Mouse (Mus musculus) retina, embryonic 14.5 days (tissue): ENCODE measurements around the gene Psmd6.

Source experiments
- DNase-seq: peaks from one replicate; pipeline ENCODE4 v3.0.0-alpha.2; 2015; ENCODE audit warnings: low spot score

Psmd6 gene

GRCm38 (mm10) chr14:14120230-14121096 is at the start of gene Psmd6:
Gene Psmd6, minus strand, starts transcription at chr14:14120984.
- DNase-seq: peak; percentile 93

- no peak for DNase-seq
These were observed 10.1 kb downstream of the Psmd6 start for GRCm38 (mm10) chr14:14110710-14111109.

DNA sequence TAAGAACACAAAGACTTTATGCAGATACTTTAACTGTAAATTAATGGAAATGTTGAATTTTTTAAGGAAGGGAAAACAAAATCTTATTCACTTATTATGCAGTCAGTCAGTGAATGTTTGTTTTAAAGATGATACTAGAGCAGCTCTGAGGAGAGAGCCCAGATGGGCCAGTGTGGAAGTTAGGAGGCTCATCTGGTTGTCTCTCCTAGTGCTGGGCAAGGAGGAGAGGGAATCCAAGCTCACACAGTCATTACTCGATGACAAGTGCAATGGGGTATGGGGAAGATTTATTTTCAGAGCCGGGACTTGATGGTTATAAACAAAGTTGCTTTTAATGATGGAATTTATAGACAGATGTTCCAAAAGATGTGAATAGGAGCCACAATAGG is 15.9 kb downstream of the Psmd6 start:
- no peak for DNase-seq

DNA sequence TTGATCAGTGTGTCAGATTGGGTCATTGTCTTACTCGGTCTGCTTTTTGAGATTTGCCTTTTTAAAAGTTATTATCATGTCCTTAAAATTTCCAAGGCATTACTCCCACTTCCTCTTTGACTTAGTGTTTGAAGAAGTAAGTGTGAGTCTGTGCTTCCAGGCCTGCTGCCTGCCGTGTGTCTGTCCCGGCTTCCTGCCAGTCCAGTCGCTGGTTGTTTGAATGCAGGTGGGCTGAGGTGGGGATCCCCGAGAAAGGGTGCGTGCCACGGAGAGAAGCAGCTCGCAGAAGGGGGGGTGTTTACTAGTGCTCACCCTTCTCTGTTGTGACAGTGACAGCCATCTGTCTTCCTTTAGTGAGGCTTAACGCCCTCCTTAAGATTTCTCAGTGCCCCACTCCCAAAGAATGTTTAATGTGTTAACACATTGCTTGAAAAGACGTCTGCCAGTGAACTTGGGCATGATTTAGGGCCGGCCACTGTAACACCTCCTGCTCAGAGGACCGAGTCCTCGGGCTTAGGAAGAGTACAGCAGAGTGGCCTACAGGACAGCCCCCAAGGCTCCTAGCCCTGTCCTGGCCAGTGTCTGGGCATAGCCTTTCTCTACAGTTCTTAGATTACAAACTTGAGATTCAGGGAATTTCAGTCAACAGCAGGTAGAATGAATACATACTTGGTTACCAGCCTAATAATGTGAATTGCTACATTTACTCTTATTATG is 16.4 kb downstream of the Psmd6 start:
- DNase-seq: no peak

DNA sequence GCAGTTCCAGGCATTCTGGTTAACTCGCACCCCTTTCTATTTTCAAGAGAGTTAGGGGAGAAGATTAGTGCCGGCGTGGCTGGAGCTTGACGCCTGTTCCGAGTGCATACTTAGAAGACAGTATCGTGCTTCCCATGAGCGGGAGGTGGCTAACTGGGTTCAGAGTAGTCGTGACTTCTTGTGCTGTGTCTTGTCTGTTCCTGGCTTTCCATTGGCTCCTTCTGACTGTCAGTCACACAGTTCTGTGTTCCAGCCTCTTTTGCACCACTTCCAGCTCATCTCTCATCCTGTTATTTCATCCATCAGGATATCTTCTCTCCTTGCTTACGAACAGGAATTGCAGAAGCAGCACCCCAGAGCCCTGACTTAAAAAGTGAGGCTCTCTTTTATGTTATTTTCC is 19.5 kb downstream of the Psmd6 start:
- no peak for DNase-seq

DNA sequence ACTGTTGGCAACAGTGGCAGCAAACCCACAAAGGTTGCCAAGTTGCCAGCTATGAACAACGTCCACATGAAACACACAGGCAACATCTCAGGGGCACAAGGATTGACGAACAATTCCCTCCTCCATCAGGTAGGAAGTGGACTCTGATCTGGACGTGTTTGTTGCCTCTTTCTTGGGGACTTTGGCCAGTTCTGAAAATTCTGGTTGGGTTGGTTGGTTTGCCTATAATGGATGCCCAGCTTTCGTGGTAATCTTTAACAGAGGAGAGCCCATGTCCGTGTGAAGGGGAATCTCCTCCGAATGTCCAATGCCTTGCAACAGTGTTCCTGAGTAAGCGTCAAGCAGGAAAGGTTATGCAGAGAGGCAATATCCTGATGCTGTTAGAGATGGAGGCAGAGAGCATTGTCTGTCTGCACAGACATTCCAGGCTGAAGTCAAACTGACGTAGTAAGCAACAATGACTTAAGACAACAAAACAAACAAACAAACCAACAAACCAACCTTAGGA is 20.0 kb downstream of the Psmd6 start:
- no peak for DNase-seq

GRCm38 (mm10) chr14:14098330-14098980 is 22.3 kb downstream of the Psmd6 start:
- DNase-seq: peak; percentile 96

DNA sequence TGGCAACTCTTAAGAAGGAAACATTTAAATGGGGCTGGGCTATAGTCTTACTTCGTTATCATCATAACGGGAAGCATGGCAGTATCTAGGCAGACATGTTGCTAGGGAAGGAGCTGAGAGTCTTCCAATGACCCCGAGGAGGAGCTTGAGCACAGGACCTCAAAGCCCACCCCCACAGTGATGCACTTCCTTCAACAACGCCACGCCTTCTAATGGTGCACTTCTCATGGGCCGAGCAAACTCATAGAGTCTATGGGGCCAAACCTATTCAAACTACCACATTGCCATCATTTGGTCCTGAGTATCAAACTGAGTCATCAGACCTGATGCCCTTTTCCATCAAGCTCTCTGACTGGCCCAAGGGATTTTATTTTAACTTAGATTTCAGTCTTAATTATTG is 30.2 kb downstream of the Psmd6 start:
- DNase-seq: no peak

DNA sequence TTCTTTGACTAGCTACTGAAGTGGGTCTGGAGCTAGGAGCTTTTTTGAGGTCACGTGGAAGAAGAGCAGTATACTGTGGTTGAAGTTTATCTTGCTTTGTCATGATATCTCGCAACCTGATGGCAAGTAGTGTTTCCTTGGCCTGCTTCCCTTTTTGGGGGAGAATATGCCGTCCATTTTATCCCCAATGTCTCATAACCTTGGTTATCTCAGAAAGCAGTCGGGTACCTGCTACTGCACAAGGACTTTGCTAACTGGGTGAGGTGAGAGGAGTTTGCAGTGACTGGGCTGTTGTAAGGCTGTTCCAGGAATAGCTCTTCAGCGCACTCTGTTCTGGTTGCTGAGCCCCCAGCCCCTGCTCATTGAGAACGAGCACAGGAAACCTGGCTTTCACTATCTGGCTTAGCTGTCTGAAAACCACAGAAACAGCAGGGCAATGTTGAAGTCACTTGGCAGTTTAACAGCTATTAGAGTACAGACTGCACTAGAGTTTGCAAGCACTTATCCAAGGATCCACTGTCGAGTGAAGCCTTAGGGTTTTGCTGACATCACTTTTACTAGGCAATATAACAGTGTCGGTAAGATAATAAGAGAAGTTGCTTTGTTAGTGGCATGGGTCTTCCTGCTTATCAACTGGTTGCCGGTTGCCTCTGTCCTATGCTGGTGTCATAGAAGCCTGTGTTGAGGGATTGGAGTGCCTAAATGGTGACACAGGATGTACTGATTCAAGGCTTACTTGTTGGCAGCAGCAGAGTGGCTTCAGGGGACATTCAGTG is 32.6 kb downstream of the Psmd6 start:
- no peak for DNase-seq

DNA sequence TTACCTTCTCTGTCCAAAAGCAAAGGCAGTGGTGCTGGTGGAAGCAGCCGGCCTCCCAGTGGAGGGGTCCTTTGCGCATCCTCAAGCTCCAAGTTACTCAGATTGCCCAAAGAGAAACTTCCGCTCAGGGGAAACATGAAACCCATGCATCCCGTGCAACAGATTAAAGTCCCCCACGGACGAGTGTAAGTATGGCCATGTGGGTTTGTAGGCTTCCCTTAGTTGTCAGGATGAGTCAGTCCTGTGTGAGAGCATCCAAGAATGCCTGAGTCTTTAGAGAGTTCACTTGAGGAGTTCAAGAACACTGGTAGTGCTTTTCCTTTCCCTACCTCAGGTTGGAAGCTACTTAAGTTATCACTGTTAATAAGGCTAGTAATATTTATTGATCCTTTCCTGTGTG is 33.4 kb downstream of the Psmd6 start:
- DNase-seq: no peak

DNA sequence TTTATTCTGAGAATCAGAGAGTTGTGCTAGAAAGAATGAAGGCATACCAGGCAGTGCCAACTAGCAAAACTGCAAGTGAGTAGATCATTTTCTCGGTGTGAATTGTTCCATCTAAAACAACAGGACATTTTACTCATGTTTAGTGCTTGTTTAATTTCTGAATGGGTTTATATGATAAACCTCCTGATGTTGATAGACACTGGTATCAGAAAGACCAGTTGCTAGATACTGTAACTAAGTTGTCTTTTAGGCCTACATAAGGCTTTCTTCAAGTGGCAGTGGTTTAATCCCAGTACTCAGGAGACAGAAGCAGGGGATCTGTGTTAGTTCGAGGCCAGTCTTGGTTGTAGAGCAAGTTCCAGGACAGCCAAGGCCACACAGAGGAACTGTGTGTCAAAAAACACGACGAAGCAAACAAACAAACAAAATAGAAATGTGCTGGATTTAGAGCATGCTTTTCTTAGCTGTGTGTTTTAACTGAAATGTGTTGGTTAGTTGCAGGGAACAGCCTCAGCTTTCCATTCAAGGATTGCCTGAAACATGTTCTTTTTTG is 34.0 kb downstream of the Psmd6 start:
- no peak for DNase-seq

GRCm38 (mm10) chr14:14083811-14084210 is 37.0 kb downstream of the Psmd6 start:
- DNase-seq: no peak

- DNase-seq: no peak
These were observed 40.1 kb downstream of the Psmd6 start for GRCm38 (mm10) chr14:14080604-14081194.

GRCm38 (mm10) chr14:14071456-14071855 is 49.3 kb downstream of the Psmd6 start:
- DNase-seq: no peak

- peak; percentile 59 for DNase-seq
These were observed 50.1 kb downstream of the Psmd6 start for GRCm38 (mm10) chr14:14070541-14071315.

DNA sequence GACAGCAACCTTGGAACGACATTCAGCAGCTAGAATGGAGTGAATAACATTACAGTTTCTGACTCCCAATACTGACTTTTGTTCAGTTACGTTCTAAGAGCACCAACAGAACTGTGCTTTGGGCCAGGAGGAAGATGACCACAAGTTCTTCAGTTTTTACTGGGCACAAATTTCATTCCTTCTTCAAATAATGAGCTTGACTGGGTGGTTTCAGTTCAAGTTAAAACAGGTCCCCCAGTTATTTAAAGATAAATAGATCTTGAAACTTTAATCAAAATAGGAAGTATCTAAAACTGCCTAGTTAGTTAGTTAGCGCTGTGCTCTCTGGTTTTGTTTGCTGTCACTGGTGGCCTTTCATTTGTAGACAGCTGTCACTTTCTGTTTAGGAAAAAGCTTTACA is 52.2 kb downstream of the Psmd6 start:
- no peak for DNase-seq

DNA sequence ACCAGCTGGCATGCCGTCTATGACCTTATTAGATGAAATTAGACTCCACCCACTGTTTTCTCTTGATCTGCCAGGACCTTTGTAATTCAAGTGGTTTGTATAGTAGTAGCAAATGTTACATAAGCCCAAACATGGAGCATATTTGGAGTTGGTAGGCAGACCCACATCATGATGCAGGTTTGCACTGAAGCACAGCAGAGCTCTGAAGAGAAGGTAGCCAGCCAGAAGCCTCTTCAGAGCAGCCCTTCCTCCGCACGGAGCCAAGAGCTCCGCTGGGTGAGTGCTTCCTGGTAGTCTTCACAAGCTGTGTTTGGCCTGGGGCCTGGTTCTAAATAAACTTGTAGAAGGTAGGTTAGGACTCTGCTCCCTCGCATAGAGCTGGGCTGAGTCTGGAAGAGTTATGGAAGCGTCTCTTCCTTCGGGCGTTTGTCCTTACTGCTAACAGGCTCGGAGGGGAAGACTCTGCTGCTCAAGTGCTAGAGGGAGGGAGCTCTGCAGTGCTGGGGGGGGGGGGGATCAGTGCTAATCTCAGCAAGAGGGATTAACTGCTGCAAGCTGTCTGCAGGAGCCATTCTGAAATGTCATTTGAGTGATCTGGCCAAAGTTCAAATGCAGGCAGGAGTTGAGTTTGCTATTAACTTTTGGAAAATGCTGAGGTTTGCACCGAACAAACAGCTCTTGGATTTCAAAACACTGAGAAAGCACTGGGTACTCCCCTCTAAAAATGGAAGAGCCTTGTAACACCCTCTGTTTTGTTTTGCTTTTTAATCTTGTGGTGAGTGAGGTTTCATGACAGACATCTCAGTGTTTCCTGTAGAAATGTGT is 52.9 kb downstream of the Psmd6 start:
- DNase-seq: peak; percentile 35

- DNase-seq: no peak
These were observed 54.5 kb downstream of the Psmd6 start for GRCm38 (mm10) chr14:14066241-14066640.

DNA sequence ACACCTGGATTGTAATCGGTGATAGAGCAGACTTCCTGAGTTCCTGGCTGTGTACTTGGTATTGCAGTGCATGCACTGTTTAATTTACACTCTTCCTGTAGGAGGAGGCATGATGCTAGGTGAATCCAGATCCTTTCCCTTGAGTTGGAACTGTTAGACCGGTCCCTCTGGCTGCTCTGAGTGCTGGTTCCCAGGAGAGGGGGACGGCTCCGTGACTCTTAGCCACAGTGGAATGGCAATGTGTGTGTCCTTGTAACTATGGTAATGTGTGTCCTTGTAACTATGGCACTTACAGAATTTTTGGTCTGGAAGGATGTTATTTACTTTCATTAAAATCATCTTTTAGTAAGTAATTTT is 55.7 kb downstream of the Psmd6 start:
- no peak for DNase-seq
